Mouse (Mus musculus): ENCODE results near the gene Sh3pxd2a. TPM values are rescaled to one million over a fixed set of nuclear protein-coding genes. Genes with fewer than 3 reads are reported as not detected.

Gene Sh3pxd2a
- total RNA-seq, 2 experiments from 2014 or later, result 55.1 to 103 TPM

GRCm38 (mm10) chr19:47348395-47349016 lies 115.7 kb downstream of the Sh3pxd2a start:
- peak in 1 of 2 experiments; percentile 25 for DNase-seq (ENCODE audit: low spot score in 2 of 2)

- no peak for DNase-seq (ENCODE audit: low spot score in 2 of 2)
Measured at GRCm38 (mm10) chr19:47347021-47347643, 117.1 kb downstream of the Sh3pxd2a start.

GRCm38 (mm10) chr19:47346606-47347005 lies 117.6 kb downstream of the Sh3pxd2a start:
- no peak for DNase-seq (ENCODE audit: low spot score in 2 of 2)

DNA sequence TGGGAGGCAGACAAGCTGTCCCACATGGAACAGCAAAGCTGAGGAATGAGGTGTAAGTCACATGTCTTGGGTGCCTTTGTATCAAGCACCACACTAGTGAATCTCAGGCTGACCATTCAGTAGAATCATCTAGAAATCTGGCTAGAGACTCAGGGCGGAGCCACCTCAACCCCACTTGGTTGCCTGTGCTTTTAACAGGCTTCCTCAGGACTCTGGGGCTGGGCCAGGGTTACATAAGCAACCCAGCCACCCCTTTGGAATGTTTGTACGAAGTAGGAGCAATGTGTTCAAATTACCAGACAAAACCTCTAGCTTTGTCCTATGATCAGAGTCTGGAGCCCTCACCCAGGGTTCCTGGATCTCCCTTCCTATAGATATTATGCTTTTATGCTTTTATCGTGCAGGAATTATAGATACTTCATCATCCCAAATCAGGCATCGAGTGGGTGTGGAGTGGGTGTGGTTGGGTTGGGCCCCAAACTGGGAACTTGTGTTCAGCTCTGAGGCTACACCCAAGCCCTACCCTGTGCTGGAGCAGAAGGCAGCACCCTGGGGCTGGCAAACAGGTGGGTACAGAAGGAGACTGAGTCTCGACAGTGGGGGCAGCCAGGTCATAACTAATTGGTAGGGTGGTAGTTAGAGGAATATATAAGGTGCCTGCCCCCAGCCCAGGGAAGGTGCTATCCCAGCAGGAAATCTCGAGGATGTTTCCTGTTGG lies 118.2 kb downstream of the Sh3pxd2a start:
- DNase-seq (ENCODE audit: low spot score in 2 of 2), result no peak

GRCm38 (mm10) chr19:47343422-47343821 lies 120.8 kb downstream of the Sh3pxd2a start:
- peak in 1 of 2 experiments; percentile 24 for DNase-seq (ENCODE audit: low spot score in 2 of 2)

DNA sequence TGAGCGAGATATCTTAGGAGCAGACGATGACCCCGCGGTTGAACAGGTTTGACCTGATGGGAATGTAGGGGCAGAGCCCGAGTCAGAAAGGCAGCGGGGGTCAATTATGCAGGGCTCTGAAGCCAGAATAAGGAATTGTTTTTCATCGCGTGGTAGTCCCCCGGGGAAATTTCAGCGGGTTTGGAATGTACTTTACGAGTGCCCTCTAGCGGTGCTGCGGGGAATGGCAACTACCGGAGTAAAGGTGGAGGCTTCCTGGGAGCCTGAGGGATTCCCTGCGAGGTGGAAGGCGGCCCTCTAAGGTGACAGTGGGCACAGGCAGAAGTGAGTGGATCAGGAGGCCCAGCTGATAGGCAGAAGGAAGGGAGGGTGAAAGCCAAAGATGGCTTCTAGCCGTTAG lies 125.0 kb downstream of the Sh3pxd2a start:
- DNase-seq (ENCODE audit: low spot score in 2 of 2), result peak; percentile 84 to 87

GRCm38 (mm10) chr19:47338396-47339164 lies 125.6 kb downstream of the Sh3pxd2a start:
- no peak for DNase-seq (ENCODE audit: low spot score in 2 of 2)

- DNase-seq (ENCODE audit: low spot score in 2 of 2), result peak; percentile 94 to 95
Measured at GRCm38 (mm10) chr19:47337743-47338142, 126.5 kb downstream of the Sh3pxd2a start.

GRCm38 (mm10) chr19:47337191-47337590 lies 127.0 kb downstream of the Sh3pxd2a start:
- no peak for DNase-seq (ENCODE audit: low spot score in 2 of 2)

DNA sequence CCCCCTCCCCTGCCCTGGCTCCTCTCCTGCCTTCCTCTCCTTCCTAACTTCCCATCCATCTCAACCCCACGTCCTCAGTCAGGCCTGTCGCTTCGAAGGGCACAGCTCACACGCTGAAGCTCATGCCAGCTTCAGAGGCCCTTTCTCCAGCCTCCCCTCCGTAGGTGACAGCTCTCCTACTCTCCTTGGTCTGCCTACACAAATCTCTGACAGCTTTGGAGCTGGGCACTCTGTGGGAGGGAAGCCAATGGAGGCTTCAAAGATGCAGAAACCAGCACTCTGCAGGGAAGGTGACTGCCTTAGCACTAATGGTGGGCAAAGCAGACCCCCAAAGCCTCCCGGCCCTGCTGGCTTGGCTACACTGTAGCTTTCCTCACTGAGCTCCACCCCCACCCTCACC lies 128.9 kb downstream of the Sh3pxd2a start:
- DNase-seq (ENCODE audit: low spot score in 2 of 2), result no peak

DNA sequence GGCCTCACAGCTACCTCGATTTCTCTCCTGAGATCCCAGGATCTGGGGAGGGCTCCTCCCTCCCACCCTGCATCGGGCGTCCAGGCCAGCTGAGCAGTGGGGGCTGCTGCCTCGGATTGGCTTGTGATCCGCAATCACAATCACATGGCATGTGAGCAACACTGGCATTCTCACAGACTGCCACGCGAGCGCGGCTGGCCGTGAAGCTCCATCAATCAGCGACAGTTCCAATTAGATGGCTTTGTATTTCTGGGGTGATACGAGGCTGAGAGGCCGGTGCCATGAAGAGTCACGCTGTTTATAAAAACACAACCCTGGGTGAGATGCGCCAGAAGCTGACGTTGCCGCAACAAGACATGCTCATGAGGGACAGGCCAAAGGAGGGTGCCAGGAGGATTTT lies 129.5 kb downstream of the Sh3pxd2a start:
- no peak for DNase-seq (ENCODE audit: low spot score in 2 of 2)

DNA sequence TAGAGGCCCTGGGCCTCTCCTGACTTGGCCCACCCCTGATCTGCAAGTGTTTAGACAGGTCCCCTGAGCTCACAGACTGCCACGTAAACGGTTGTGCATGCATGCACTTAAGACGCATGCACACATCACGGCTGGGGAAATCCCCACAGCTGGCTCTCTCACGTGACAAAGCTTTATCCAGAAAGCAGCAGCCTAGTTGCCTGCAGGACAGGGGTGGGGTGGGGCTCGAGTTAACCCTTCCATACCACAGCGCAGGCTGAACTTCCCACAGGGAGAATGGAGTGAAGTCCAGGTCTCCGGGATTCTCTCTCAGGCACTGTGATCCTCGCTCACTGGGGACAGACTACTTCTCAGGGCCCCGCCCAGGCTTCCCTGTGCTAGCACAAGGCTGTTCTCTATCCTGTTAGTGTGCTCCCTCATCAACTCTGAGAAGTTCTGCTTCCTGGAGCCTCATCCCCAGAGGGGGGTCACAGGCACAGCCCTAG lies 133.4 kb downstream of the Sh3pxd2a start:
- DNase-seq (ENCODE audit: low spot score in 2 of 2), result no peak

DNA sequence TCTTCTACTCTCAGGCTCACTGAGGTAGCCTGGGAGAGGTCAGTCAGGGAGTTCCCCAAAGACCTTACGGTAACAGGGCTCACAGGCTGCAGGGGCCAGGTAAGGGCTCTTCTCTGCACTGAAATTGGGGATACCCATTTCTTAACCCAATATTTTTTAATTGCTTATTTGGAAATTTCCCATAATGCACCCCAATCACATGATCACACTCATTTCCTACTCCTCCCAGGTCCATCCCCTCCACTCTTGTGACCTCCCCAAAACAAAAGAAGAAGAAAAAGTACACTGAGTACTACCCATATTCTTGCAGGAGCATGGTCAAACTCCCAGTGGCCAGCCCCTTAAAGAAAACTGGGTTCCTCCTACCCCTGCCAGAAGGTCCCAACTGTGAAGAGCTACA lies 135.1 kb downstream of the Sh3pxd2a start:
- no peak for DNase-seq (ENCODE audit: low spot score in 2 of 2)

- DNase-seq (ENCODE audit: low spot score in 2 of 2), result no peak
Measured at GRCm38 (mm10) chr19:47327896-47328882, 136.0 kb downstream of the Sh3pxd2a start.

- peak in 1 of 2 experiments; percentile 58 for DNase-seq (ENCODE audit: low spot score in 2 of 2)
Measured at GRCm38 (mm10) chr19:47325881-47326280, 138.3 kb downstream of the Sh3pxd2a start.

GRCm38 (mm10) chr19:47323096-47323849 lies 140.9 kb downstream of the Sh3pxd2a start:
- no peak for DNase-seq (ENCODE audit: low spot score in 2 of 2)

- no peak for DNase-seq (ENCODE audit: low spot score in 2 of 2)
Measured at GRCm38 (mm10) chr19:47320331-47320668, 143.9 kb downstream of the Sh3pxd2a start.

DNA sequence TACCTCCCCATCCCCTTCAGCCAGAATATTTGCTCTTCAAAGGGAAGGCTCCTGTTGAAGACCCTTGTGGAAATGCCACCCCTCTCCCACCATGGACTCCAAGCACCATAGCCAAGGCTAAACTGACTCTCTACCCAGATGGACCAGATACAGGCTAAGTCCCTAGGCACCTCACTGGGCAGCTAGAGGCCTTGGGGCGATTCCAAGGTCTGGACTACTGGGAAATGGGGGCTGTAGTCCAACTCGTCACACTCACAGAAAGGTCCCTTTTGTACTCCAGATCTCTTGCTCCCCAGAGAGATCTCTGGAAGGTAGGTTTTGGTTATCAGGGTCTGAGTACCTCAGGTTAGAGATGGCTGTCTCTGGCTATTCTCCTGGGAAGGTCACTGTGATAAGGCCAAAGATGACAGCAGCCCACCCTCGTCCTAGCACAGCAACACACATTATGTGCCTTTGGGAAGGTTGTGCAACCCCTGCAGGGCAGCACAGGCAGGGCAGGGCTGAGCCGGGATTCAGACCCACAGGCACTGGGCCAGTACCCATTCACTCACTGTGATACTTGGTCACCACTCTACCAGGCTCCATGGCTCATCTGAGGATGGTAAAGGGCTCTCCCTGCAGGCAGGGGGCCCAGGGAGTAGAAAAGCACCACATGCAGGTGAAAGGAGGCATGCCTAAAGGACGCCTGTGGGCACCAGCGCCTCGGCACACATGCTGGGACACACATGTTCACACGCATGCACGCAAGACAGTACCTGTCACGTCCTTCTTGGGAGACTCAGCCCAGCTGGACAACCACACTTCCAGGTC lies 144.5 kb downstream of the Sh3pxd2a start:
- DNase-seq (ENCODE audit: low spot score in 2 of 2), result no peak

- no peak for DNase-seq (ENCODE audit: low spot score in 2 of 2)
Measured at GRCm38 (mm10) chr19:47319061-47319460, 145.1 kb downstream of the Sh3pxd2a start.
